Mouse (Mus musculus) embryonic facial prominence, embryonic 15.5 days (tissue): ENCODE measurements around the gene Gm17359. TPM values are rescaled to one million over a fixed set of nuclear protein-coding genes. Genes with fewer than 3 reads are reported as not detected.

Source experiments
- polyA plus RNA-seq: library from polyadenylated mRNA; unstranded; fragments of >200 nt; fragmentation: Nextera tagmentation; extraction: Ambion mirVana; gene quantifications from 2 replicates; pipeline ENCODE4 v1.2.1, GENCODE M21; 2015

The Gm17359 gene
- polyA plus RNA-seq, 1 experiment from 2014 or later: not detected

Other genes with a start within 250 kb of the Gm17359 start
- gene Rapgef2, start 50.1 kb upstream of the Gm17359 start, polyA plus RNA-seq: 7.3 and 7.5 TPM in 2 replicates
- 3.5 and 3.7 TPM in 2 replicates for gene Fnip2, start 231.1 kb downstream of the Gm17359 start, polyA plus RNA-seq